22 mouse cellular contexts compared by ENCODE assay signal in genomic region chr1:184836350-184836749, GRCm38 (mm10). TPM values are rescaled to one million over a fixed set of nuclear protein-coding genes. Genes with fewer than 3 reads are reported as not detected.
"Had no signal": no experiment of that assay in that cellular context is flagged by ENCODE, and none has a peak within 500 bp of the region (broad histone marks: within the 10 kb centered on the region; RNA-seq: fewer than 3 reads in every experiment).

No protein-coding gene starts in this region.

- DNase-seq: kidney, adult 8-10 months; kidney, postnatal 10 days; kidney, postnatal 36 days; layer of hippocampus, postnatal 36 days; left cerebral cortex, postnatal 4 days; liver, embryonic 13.5 days; lung, adult 2 months; lung, postnatal 14 days; lung, postnatal 4 days; retina, postnatal 1 day; right cerebral cortex, postnatal 25 days; thymus, adult 2 months; thymus, postnatal 36 days had no signal

- H3K9me3 ChIP-seq: kidney, embryonic 15.5 days; limb, embryonic 12.5 days; limb, embryonic 15.5 days; liver, embryonic 13.5 days; midbrain, embryonic 12.5 days; neural tube, embryonic 13.5 days had no signal

- H3K4me3 ChIP-seq: kidney, embryonic 15.5 days; left cerebral cortex, adult 2 months; limb, embryonic 12.5 days; limb, embryonic 15.5 days; liver, embryonic 13.5 days; midbrain, embryonic 12.5 days; myocyte; neural tube, embryonic 13.5 days had no signal

- H3K27ac ChIP-seq: kidney, embryonic 15.5 days; left cerebral cortex, adult 2 months; limb, embryonic 12.5 days; limb, embryonic 15.5 days; liver, embryonic 13.5 days; midbrain, embryonic 12.5 days; neural tube, embryonic 13.5 days had no signal

- H3K9ac ChIP-seq: kidney, embryonic 15.5 days; limb, embryonic 12.5 days; limb, embryonic 15.5 days; liver, embryonic 13.5 days; midbrain, embryonic 12.5 days; neural tube, embryonic 13.5 days had no signal

- H3K4me2 ChIP-seq: kidney, embryonic 15.5 days; limb, embryonic 12.5 days; limb, embryonic 15.5 days; liver, embryonic 13.5 days; midbrain, embryonic 12.5 days; neural tube, embryonic 13.5 days had no signal

- ATAC-seq: midbrain, embryonic 16.5 days had no signal

- H3K4me1 ChIP-seq: kidney, embryonic 15.5 days; limb, embryonic 12.5 days; limb, embryonic 15.5 days; midbrain, embryonic 12.5 days had no signal

- H3K27me3 ChIP-seq: kidney, embryonic 15.5 days; limb, embryonic 12.5 days; limb, embryonic 15.5 days; liver, embryonic 13.5 days; midbrain, embryonic 12.5 days; neural tube, embryonic 13.5 days had no signal

RNA-seq across cellular contexts. Expression of gene Marc1, which starts 25.2 kb away (rescaled TPM):
- polyA plus RNA-seq: limb, embryonic 12.5 days; myocyte; neural tube, embryonic 13.5 days; testis, adult 2 months had no signal
